Mouse (Mus musculus): Measurements from ENCODE around the gene Ptx3. TPM values are rescaled to one million over a fixed set of nuclear protein-coding genes. Genes with fewer than 3 reads are reported as not detected.

Ptx3 gene
- polyA plus RNA-seq, 1 experiment from 2014 or later, result 0.69 TPM

GRCm38 (mm10) chr3:66240476-66240875 lies 20.8 kb downstream of the Ptx3 start:
- no peaks in the 10 kb centered on the region for H3K4me1 ChIP-seq
- no peaks in the 10 kb centered on the region for H3K9me3 ChIP-seq (replicated peaks)
- no peak for ATAC-seq
- no peak overlapping the region for H3K9ac ChIP-seq
- H3K4me3 ChIP-seq, result no peak overlapping the region
- H3K36me3 ChIP-seq, result no peaks in the 10 kb centered on the region
- H3K27ac ChIP-seq, result no peak overlapping the region
- no peaks in the 10 kb centered on the region for H3K27me3 ChIP-seq (replicated peaks)
- no peak overlapping the region for H3K4me2 ChIP-seq

DNA sequence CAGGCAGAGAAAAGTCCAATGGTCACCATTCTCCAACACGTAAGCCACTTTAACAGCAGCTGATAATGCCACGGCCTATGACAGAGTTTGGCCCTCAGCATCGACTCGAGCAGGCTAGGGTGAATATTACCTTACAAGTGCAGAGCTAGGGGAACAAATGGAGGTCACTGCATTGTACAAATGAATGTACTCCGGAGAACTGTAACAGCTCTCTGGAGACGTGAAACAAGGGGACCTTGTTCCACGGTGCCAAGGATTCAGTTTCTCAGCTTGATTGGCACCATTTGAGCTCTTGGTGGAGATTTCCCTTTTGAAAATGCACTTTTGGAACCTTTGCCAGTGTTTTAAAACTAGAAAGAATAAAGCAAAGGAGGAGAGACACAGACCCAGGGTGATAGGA lies 32.1 kb downstream of the Ptx3 start:
- no peaks in the 10 kb centered on the region for H3K36me3 ChIP-seq
- H3K9me3 ChIP-seq (replicated peaks), result no peaks in the 10 kb centered on the region
- no peak overlapping the region for H3K9ac ChIP-seq
- no peaks in the 10 kb centered on the region for H3K27me3 ChIP-seq (replicated peaks)
- no peak for ATAC-seq
- H3K4me3 ChIP-seq, result no peak overlapping the region
- H3K4me2 ChIP-seq, result no peak overlapping the region
- H3K27ac ChIP-seq, result no peak overlapping the region
- H3K4me1 ChIP-seq, result no peaks in the 10 kb centered on the region
- WGBS (ENCODE audit: insufficient replicate concordance), result 76% methylated on average over 7 of the region's 7 CpGs

GRCm38 (mm10) chr3:66254504-66255105 lies 34.9 kb downstream of the Ptx3 start:
- H3K4me1 ChIP-seq, result no peaks in the 10 kb centered on the region
- H3K27ac ChIP-seq, result no peak overlapping the region
- no peaks in the 10 kb centered on the region for H3K36me3 ChIP-seq
- H3K4me3 ChIP-seq, result no peak overlapping the region
- no peak overlapping the region for H3K4me2 ChIP-seq
- H3K27me3 ChIP-seq (replicated peaks), result no peaks in the 10 kb centered on the region
- no peaks in the 10 kb centered on the region for H3K9me3 ChIP-seq (replicated peaks)
- 67% methylated on average over 9 of the region's 9 CpGs for WGBS (ENCODE audit: insufficient replicate concordance)
- no peak overlapping the region for H3K9ac ChIP-seq
- no peak for ATAC-seq

GRCm38 (mm10) chr3:66262319-66262718 lies 42.6 kb downstream of the Ptx3 start:
- WGBS (ENCODE audit: insufficient replicate concordance), result 23% methylated on average over 5 of the region's 5 CpGs
- no peak overlapping the region for H3K9ac ChIP-seq
- no peaks in the 10 kb centered on the region for H3K27me3 ChIP-seq (replicated peaks)
- H3K4me2 ChIP-seq, result no peak overlapping the region
- no peak overlapping the region for H3K4me3 ChIP-seq
- no peak overlapping the region for H3K27ac ChIP-seq
- ATAC-seq, result no peak
- H3K9me3 ChIP-seq (replicated peaks), result no peaks in the 10 kb centered on the region
- H3K4me1 ChIP-seq, result no peaks in the 10 kb centered on the region
- no peaks in the 10 kb centered on the region for H3K36me3 ChIP-seq

GRCm38 (mm10) chr3:66263270-66263669 lies 43.6 kb downstream of the Ptx3 start:
- H3K27me3 ChIP-seq (replicated peaks), result no peaks in the 10 kb centered on the region
- H3K9me3 ChIP-seq (replicated peaks), result no peaks in the 10 kb centered on the region
- no peak overlapping the region for H3K4me3 ChIP-seq
- no peaks in the 10 kb centered on the region for H3K4me1 ChIP-seq
- no peak overlapping the region for H3K9ac ChIP-seq
- no peak for ATAC-seq
- 59% methylated on average over 4 of the region's 4 CpGs for WGBS (ENCODE audit: insufficient replicate concordance)
- no peaks in the 10 kb centered on the region for H3K36me3 ChIP-seq
- H3K4me2 ChIP-seq, result no peak overlapping the region
- no peak overlapping the region for H3K27ac ChIP-seq

Other genes with a start within 250 kb of the Ptx3 start
- 0.05 TPM in 1 of 2 replicates, not detected in the other for gene Veph1, start 76.9 kb downstream of the Ptx3 start, polyA plus RNA-seq (2016; fragmentation: Nextera tagmentation; extraction: Ambion mirVana)

Data from liver, embryonic 12.5 days (tissue).